ENCODE assay signal across 8 mouse cellular contexts in the genomic region with DNA sequence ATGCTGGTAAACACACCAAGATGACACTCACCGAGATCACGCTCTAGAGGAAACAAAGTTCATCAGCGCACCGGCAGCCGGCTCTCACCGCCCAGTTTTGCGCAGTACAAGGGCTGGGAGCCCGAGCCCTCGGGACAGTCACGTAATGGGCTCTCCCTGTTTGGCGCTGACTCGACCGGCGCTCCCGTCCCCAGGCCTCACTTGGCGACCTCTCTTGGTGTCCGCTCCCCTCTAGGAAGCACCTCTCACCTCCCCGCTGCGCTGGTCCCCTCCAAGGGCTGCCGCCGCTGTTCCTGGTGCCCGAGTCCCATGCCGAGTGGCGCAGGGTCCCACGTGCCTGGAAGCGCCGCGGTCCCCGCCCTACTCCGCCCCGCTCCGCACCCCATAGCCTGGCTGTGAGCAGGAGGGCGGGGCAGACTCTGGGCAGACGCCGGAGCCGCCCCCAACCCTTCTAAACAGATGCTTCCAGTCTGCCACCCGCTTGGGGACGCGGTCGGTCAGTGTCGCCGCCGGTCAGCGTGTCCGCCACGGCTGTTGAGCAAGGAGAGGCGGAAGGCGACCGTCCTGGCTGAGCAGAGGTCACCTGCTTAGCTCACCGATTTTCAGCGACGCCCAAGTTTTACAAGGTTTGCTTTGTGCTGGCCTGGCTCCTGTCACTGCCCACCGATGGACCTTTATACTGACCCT. TPM values are rescaled to one million over a fixed set of nuclear protein-coding genes. Genes with fewer than 3 reads are reported as not detected.
DNase-seq lines count a peak whose midpoint lies in the region; ATAC-seq and TF ChIP-seq lines count a peak whose summit lies in the region.

No protein-coding gene starts in this region.

- no peak for TF ChIP-seq CTCF in forebrain, postnatal 0 days (IDR thresholded peaks at IDR 0.05; ENCODE audit: low read depth)

- H3K9me3 ChIP-seq in forebrain, postnatal 0 days (ENCODE audit: low read length), result no peaks in the 10 kb centered on the region
- no peaks in the 10 kb centered on the region for H3K9me3 ChIP-seq in hindbrain, embryonic 11.5 days (ENCODE audit: control insufficient read depth, low read length)

- no peaks in the 10 kb centered on the region for H3K36me3 ChIP-seq in forebrain, postnatal 0 days (ENCODE audit: insufficient read depth)
- no peaks in the 10 kb centered on the region for H3K36me3 ChIP-seq in hindbrain, embryonic 11.5 days (ENCODE audit: control insufficient read depth, insufficient read depth, low read length)

- peak; percentile 72 for ATAC-seq in CD4-positive, CD25-positive, alpha-beta regulatory T cell, adult 4 months
- peak; percentile 93 for ATAC-seq in forebrain, postnatal 0 days
- ATAC-seq in hindbrain, embryonic 11.5 days (ENCODE audit: low FRiP score), result peak; percentile 88
- ATAC-seq in megakaryocyte progenitor cell, adult 5-6 weeks (replicated peaks; ENCODE audit: poor library complexity), result peak; percentile 97

- WGBS in forebrain, postnatal 0 days, result 1% methylated on average over 52 of the region's 53 CpGs
- under 1% methylated on average over 53 of the region's 53 CpGs for WGBS in hindbrain, embryonic 11.5 days

- no peak overlapping the region for H3K27ac ChIP-seq in forebrain, postnatal 0 days (ENCODE audit: low read depth, low read length)
- H3K27ac ChIP-seq in hindbrain, embryonic 11.5 days (ENCODE audit: low read depth, low read length), result no peak overlapping the region

- H3K4me1 ChIP-seq in forebrain, postnatal 0 days (ENCODE audit: insufficient read depth), result no peaks in the 10 kb centered on the region
- peaks cover 8% of the 10 kb centered on the region for H3K4me1 ChIP-seq in hindbrain, embryonic 11.5 days (replicated peaks; ENCODE audit: control insufficient read depth, insufficient read depth, low read length)

- intact Hi-C loops in left cerebral cortex, postnatal 25 days (cut with DNase I), result no loop called here

- DNase-seq in adrenal gland, postnatal 14 days, result peak; percentile 76
- DNase-seq in forebrain, postnatal 0 days, result peak; percentile 43
- peak; percentile 77 for DNase-seq in hindbrain, embryonic 11.5 days (ENCODE audit: low spot score)
- peak; percentile 28 to 31 for DNase-seq in left cerebral cortex, postnatal 25 days (ENCODE audit: low spot score in 2 of 2)
- peak; percentile 53 for DNase-seq in right cerebral cortex, postnatal 14 days
- peak; percentile 65 to 69 for DNase-seq in urinary bladder, postnatal 4 days (ENCODE audit: low spot score in 2 of 2)

- H3K4me2 ChIP-seq in forebrain, postnatal 0 days (ENCODE audit: low read depth), result peak overlapping the region; percentile 98
- peak overlapping the region; percentile 98 for H3K4me2 ChIP-seq in hindbrain, embryonic 11.5 days (replicated peaks; ENCODE audit: low read depth, low read length)

- peak overlapping the region; percentile 48 for H3K4me3 ChIP-seq in forebrain, postnatal 0 days (ENCODE audit: low read depth, low read length)
- peak overlapping the region; percentile 46 for H3K4me3 ChIP-seq in hindbrain, embryonic 11.5 days (ENCODE audit: low read depth, low read length)

- peak overlapping the region; percentile 43 for H3K9ac ChIP-seq in forebrain, postnatal 0 days
- H3K9ac ChIP-seq in hindbrain, embryonic 11.5 days (ENCODE audit: low read depth, low read length), result peak overlapping the region; percentile 50

- peaks cover 38% of the 10 kb centered on the region for H3K27me3 ChIP-seq in forebrain, postnatal 0 days (ENCODE audit: insufficient read depth, low read length)
- H3K27me3 ChIP-seq in hindbrain, embryonic 11.5 days (ENCODE audit: control insufficient read depth, insufficient read depth, low read length), result peaks cover 41% of the 10 kb centered on the region

RNA-seq across cellular contexts. Expression of a gene that starts 0.8 kb away (rescaled TPM):
- not detected for polyA plus RNA-seq in CD4-positive, CD25-positive, alpha-beta regulatory T cell, adult 4 months (2017; shearing (Covaris generic))
- 4.3 and 5.0 TPM in 2 replicates for total RNA-seq in adrenal gland, postnatal 14 days (2021)
- total RNA-seq in forebrain, postnatal 0 days (2014; rRNA removed), result 0.38 and 0.67 TPM in 2 replicates
- polyA plus RNA-seq in forebrain, postnatal 0 days (2015; fragmentation: Nextera tagmentation; extraction: Ambion mirVana), result 0.24 and 0.40 TPM in 2 replicates
- polyA plus RNA-seq in hindbrain, embryonic 11.5 days (2014; fragmentation: Nextera tagmentation; extraction: Ambion mirVana), result 0.39 and 0.73 TPM in 2 replicates
- total RNA-seq in left cerebral cortex, postnatal 25 days (2021), result under 1 TPM; 0.71 to 0.85 TPM
- 5.5 and 5.7 TPM in 2 replicates for total RNA-seq in megakaryocyte progenitor cell, adult 5-6 weeks (2015)
- 6.8 and 6.9 TPM in 2 replicates for total RNA-seq in megakaryocyte progenitor cell, adult 5-6 weeks (2017)

RNA-seq across cellular contexts. Expression of a gene that starts 37.4 kb away (rescaled TPM):
- not detected for polyA plus RNA-seq in CD4-positive, CD25-positive, alpha-beta regulatory T cell, adult 4 months (2017; shearing (Covaris generic))
- total RNA-seq in adrenal gland, postnatal 14 days (2021), result 2.4 and 4.8 TPM in 2 replicates
- 1.2 and 2.3 TPM in 2 replicates for total RNA-seq in forebrain, postnatal 0 days (2014; rRNA removed)
- 3.1 and 3.8 TPM in 2 replicates for polyA plus RNA-seq in forebrain, postnatal 0 days (2015; fragmentation: Nextera tagmentation; extraction: Ambion mirVana)
- polyA plus RNA-seq in hindbrain, embryonic 11.5 days (2014; fragmentation: Nextera tagmentation; extraction: Ambion mirVana), result 3.1 and 3.3 TPM in 2 replicates
- 1 to 10 TPM; 2.5 to 4.1 TPM for total RNA-seq in left cerebral cortex, postnatal 25 days (2021)
- total RNA-seq in megakaryocyte progenitor cell, adult 5-6 weeks (2015), result 0.42 and 0.49 TPM in 2 replicates
- 0.04 TPM in 1 of 2 replicates, not detected in the other for total RNA-seq in megakaryocyte progenitor cell, adult 5-6 weeks (2017)
